Mouse (Mus musculus): ENCODE measurements at regions not wholly inside any gene's neighbourhood (a gene's known extent, or its start where the extent isn't known, plus 50 kb on each side); places are given as distances from the start of the nearest gene placed in this dataset.

- TF ChIP-seq CTCF (conservative IDR thresholded peaks at IDR 0.05; ENCODE audit: insufficient read depth, insufficient read length, low read depth, low read length), result no peak
- no peak for TF ChIP-seq POLR2A (IDR thresholded peaks at IDR 0.05; ENCODE audit: low read depth, low read length)
Observed at GRCm38 (mm10) chr2:45736278-45736677, 619.1 kb upstream of the Zeb2 start.

Measured in kidney, adult 2 months (tissue).